Mouse (Mus musculus): ENCODE measurements around the gene Acap1. TPM values are rescaled to one million over a fixed set of nuclear protein-coding genes. Genes with fewer than 3 reads are reported as not detected.

The Acap1 gene
- total and polyA plus RNA-seq, 3 experiments, result 0.65 to 3.3 (median 1.1) TPM

DNA sequence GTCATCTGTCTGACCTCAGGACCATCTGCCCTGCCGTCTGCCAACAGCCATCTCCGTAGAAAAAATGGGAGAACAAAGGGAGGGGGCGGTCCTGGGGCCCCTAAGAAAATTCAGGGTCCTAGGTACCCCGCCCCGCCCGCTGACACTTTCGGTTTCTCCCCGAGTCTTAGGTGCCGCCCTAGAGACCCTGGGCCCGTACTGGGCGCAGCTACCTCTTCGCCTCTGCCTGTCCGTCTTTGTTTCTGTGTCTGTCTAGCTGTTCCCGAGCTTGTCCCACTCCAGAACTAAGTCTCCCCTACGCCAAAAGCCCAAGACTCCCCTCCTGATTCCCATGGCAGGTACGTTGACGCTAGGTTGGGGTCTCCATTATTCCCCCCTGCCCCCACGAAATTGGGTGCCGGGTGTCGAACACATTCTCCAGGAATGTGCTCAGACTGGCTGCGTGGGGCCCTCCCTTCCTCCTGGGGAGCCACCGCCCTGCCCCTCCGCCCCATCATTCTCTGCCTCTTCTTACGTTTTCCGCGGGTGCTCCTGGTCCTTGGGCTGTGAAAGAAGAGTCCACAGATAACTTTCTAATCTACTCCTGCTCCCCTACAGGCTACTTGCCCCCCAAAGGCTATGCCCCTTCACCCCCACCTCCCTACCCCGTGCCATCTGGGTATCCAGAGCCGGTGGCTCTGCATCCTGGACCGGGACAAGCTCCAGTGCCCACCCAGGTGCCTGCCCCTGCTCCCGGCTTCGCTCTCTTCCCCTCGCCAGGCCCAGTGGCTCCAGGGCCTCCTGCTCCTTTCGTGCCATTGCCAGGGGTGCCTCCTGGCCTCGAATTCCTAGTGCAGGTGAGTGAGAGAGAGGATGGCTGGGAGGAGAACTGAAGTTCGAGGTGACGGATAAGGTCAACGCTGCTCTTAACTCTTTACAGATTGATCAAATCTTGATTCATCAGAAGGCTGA, 48.3 kb downstream of the Acap1 start:
- DNase-seq, result peak; percentile 58 to 61
- no peaks in the 10 kb centered on the region for H3K79me2 ChIP-seq (replicated peaks; ENCODE audit: control insufficient read depth, insufficient read depth, low read length)
- H3K27me3 ChIP-seq (ENCODE audit: control insufficient read depth, insufficient read depth, low read length), result no peaks in the 10 kb centered on the region
- peak overlapping the region; percentile 75 for H3K4me3 ChIP-seq
- peak overlapping the region; percentile 86 for H3K9ac ChIP-seq (ENCODE audit: low read depth, low read length)
- H3K27ac ChIP-seq, result peak overlapping the region; percentile 84
- intact Hi-C loops (cut with DNase I), result no loop called here
- TF ChIP-seq CTCF (IDR thresholded peaks at IDR 0.05) (no peak), EP300 (IDR thresholded peaks at IDR 0.05; ENCODE audit: insufficient read depth, low read depth, low read length) (no peak), POLR2A (IDR thresholded peaks at IDR 0.05; ENCODE audit: insufficient read depth, low read depth, low read length) (no peak)
- no peaks in the 10 kb centered on the region; the same call in 1 of the 2 replicates for H3K36me3 ChIP-seq (ENCODE audit: control insufficient read depth, insufficient read depth, low read length)
- H3K4me1 ChIP-seq (ENCODE audit: control insufficient read depth, insufficient read depth, low read length), result peaks cover 5% of the 10 kb centered on the region
- 15% methylated on average over 37 of the region's 37 CpGs for WGBS

DNA sequence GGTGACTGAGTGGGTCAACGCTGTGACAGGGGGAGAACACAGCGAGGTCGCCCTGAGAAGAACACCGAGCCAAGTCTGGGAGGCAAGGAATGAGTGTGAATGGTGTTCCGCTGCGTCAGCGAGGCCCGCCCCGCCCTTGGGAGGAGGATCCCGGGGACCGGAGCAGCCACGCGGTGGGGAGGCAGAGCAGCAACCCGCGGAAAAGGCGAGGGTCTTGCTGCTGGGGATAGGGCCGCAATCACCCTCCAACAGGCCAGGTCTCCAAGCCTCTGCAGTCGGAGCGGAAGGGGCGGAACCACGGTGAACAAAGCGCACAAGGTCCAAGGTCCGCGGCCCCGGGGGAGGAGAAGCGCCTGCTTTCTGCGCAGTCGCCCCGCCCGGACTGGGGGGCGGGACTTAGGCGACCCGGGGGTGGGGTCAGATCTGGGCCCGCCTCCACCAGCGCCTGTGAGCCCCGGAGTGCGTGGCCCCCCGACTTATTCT, 49.1 kb downstream of the Acap1 start, which contains the start of gene Plscr3:
Gene Plscr3, plus strand, starts transcription at position 179 of the 483 bp plus-strand sequence.
- under 1% methylated on average over 38 of the region's 38 CpGs for whole genome bisulfite sequencing
- intact Hi-C loops (cut with DNase I), result no loop called here
- peak; percentile 95 to 98 for DNase-seq
- Histone ChIP-seq H3K4me1 (ENCODE audit: control insufficient read depth, insufficient read depth, low read length) (peaks cover 5% of the 10 kb centered on the region), H3K36me3 (ENCODE audit: control insufficient read depth, insufficient read depth, low read length) (no peaks in the 10 kb centered on the region; the same call in 1 of the 2 replicates), H3K27ac (peak within 1 kb of the TSS; percentile 84), H3K27me3 (ENCODE audit: control insufficient read depth, insufficient read depth, low read length) (no peaks in the 10 kb centered on the region), H3K4me3 (peak within 1 kb of the TSS; percentile 75), H3K79me2 (replicated peaks; ENCODE audit: control insufficient read depth, insufficient read depth, low read length) (no peaks in the 10 kb centered on the region), H3K9ac (ENCODE audit: low read depth, low read length) (peak within 1 kb of the TSS; percentile 95)
- TF ChIP-seq POLR2A (IDR thresholded peaks at IDR 0.05; ENCODE audit: insufficient read depth, low read depth, low read length) (peak; percentile 91), CTCF (IDR thresholded peaks at IDR 0.05) (no peak)

- TF ChIP-seq CTCF (IDR thresholded peaks at IDR 0.05) (no peak), EP300 (IDR thresholded peaks at IDR 0.05; ENCODE audit: insufficient read depth, low read depth, low read length) (no peak), POLR2A (IDR thresholded peaks at IDR 0.05; ENCODE audit: insufficient read depth, low read depth, low read length) (no peak)
- Histone ChIP-seq H3K79me2 (replicated peaks; ENCODE audit: control insufficient read depth, insufficient read depth, low read length) (no peaks in the 10 kb centered on the region), H3K4me3 (peak overlapping the region; percentile 58), H3K4me1 (ENCODE audit: control insufficient read depth, insufficient read depth, low read length) (peaks cover 2% of the 10 kb centered on the region), H3K27me3 (ENCODE audit: control insufficient read depth, insufficient read depth, low read length) (no peaks in the 10 kb centered on the region; the same call in 1 of the 2 replicates), H3K9ac (ENCODE audit: low read depth, low read length) (peak overlapping the region; percentile 80), H3K36me3 (ENCODE audit: control insufficient read depth, insufficient read depth, low read length) (peaks cover 2% of the 10 kb centered on the region; the same call in 1 of the 2 replicates), H3K27ac (peak overlapping the region; percentile 94)
- intact Hi-C loops (cut with DNase I), result loop anchor here (2.0 kb wide), 1 partner anchor 80 kb away; the partner anchor contains the start of gene Polr2a
- no peak for DNase-seq
- 6% methylated on average over 7 of the region's 7 CpGs for WGBS
These were observed 56.6 kb downstream of the Acap1 start for GRCm38 (mm10) chr11:69838714-69839104.

DNA sequence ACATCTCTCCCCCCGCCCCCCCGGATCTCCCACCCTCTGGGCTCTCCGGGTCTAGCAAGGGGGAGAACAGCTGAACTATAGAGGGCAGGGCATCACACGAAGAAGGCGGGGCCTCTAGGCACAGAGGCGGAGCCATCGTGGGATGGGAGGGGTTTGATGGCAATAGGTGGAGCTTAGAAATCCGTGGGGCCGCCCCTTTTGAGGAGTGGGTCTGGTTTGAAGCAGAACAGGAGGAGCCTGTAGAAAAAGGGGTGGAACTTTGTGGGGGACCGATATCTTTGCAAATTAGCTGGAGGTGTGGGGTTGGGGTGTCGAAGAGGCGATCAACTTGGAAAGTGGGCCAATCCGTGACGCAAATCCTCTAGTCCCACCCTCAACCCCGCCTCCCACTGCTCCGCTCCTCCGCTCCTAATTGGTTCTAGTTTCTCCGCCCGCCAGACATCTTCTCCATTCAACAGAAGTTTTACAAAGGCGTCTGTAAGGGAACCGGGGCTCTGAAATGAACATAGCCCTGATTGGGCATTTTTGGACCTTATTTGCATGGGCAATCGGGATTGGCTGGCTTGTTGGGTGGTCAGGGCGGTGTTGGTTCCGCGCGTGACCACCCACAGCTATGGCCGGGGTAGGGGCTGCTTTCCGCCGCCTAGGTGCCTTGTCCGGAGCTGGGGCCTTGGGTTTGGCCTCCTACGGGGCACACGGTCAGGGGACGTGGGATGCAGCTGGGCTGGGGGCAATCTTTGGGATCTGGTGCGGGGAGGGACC, 57.2 kb downstream of the Acap1 start, which contains the start of gene Tmem256:
Gene Tmem256, plus strand, starts transcription at position 563 of the 762 bp plus-strand sequence.
- Histone ChIP-seq H3K36me3 (ENCODE audit: control insufficient read depth, insufficient read depth, low read length) (peaks cover 2% of the 10 kb centered on the region; the same call in 1 of the 2 replicates), H3K4me1 (ENCODE audit: control insufficient read depth, insufficient read depth, low read length) (peaks cover 2% of the 10 kb centered on the region), H3K27me3 (ENCODE audit: control insufficient read depth, insufficient read depth, low read length) (no peaks in the 10 kb centered on the region; the same call in 1 of the 2 replicates), H3K4me3 (peak within 1 kb of the TSS; percentile 58), H3K9ac (ENCODE audit: low read depth, low read length) (peak within 1 kb of the TSS; percentile 80), H3K27ac (peak within 1 kb of the TSS; percentile 94), H3K79me2 (replicated peaks; ENCODE audit: control insufficient read depth, insufficient read depth, low read length) (no peaks in the 10 kb centered on the region)
- WGBS, result under 1% methylated on average over 34 of the region's 34 CpGs
- TF ChIP-seq POLR2A (IDR thresholded peaks at IDR 0.05; ENCODE audit: insufficient read depth, low read depth, low read length) (peak; percentile 90), CTCF (IDR thresholded peaks at IDR 0.05) (no peak), EP300 (IDR thresholded peaks at IDR 0.05; ENCODE audit: insufficient read depth, low read depth, low read length) (no peak)
- peak; percentile 94 to 95 for DNase-seq
- intact Hi-C loops (cut with DNase I), result loop anchor here (2.0 kb wide), 3 partner anchors 35 to 79 kb away; partner anchors contain the start of genes Polr2a and Tmem95

GRCm38 (mm10) chr11:69837604-69837951, 57.8 kb downstream of the Acap1 start, which contains the start of gene Nlgn2:
TSS of gene Nlgn2 (minus strand) at chr11:69837784.
- H3K27ac ChIP-seq, result peak within 1 kb of the TSS; percentile 94
- TF ChIP-seq POLR2A (IDR thresholded peaks at IDR 0.05; ENCODE audit: insufficient read depth, low read depth, low read length) (no peak), EP300 (IDR thresholded peaks at IDR 0.05; ENCODE audit: insufficient read depth, low read depth, low read length) (no peak), CTCF (IDR thresholded peaks at IDR 0.05) (peak; percentile 43)
- H3K36me3 ChIP-seq (ENCODE audit: control insufficient read depth, insufficient read depth, low read length), result peaks cover 2% of the 10 kb centered on the region; the same call in 1 of the 2 replicates
- intact Hi-C loops (cut with DNase I), result loop anchor here (2.0 kb wide), 2 partner anchors 35 to 41 kb away; partner anchors contain the start of gene Tmem95
- under 1% methylated on average over 23 of the region's 32 CpGs for WGBS
- H3K79me2 ChIP-seq (replicated peaks; ENCODE audit: control insufficient read depth, insufficient read depth, low read length), result no peaks in the 10 kb centered on the region
- H3K9ac ChIP-seq (ENCODE audit: low read depth, low read length), result peak within 1 kb of the TSS; percentile 80
- peak within 1 kb of the TSS; percentile 58 for H3K4me3 ChIP-seq
- H3K4me1 ChIP-seq (ENCODE audit: control insufficient read depth, insufficient read depth, low read length), result peaks cover 2% of the 10 kb centered on the region
- DNase-seq, result no peak
- H3K27me3 ChIP-seq (ENCODE audit: control insufficient read depth, insufficient read depth, low read length), result no peaks in the 10 kb centered on the region; the same call in 1 of the 2 replicates

Data from heart, adult 2 months (tissue).